Mouse (Mus musculus) G1E (cell line): ENCODE data around the gene Mau2. TPM values are rescaled to one million over a fixed set of nuclear protein-coding genes. Genes with fewer than 3 reads are reported as not detected.

ENCODE experiments used
- ATAC-seq: 2 replicates; pipeline ENCODE4 v1.8.0; 2016; ENCODE audit warnings: mild to moderate bottlenecking; ENCODE audit not compliant: insufficient number of reproducible peaks, poor library complexity, low FRiP score, severe bottlenecking; ENCODE audit errors: extremely low read depth
- DNase-seq: peaks from one replicate; pipeline ENCODE4 v3.0.0; 2012; ENCODE audit warnings: low spot score
- H3K27me3 ChIP-seq: 2 replicates; pipeline ENCODE4 v1.6.1; 2012; ENCODE audit warnings: mild to moderate bottlenecking, low read length, inconsistent platforms; ENCODE audit not compliant: insufficient read depth
- H3K36me3 ChIP-seq: replicated peaks from 2 replicates; pipeline ENCODE3; 2012; ENCODE audit warnings: mild to moderate bottlenecking, inconsistent platforms
- H3K4me1 ChIP-seq: 2 replicates; pipeline ENCODE4 v1.6.1; 2012; ENCODE audit warnings: low read depth, low read length, inconsistent platforms, mixed read lengths; ENCODE audit not compliant: insufficient read depth
- H3K4me3 ChIP-seq: 2 replicates; pipeline ENCODE4 v1.5.1; 2012; ENCODE audit warnings: low read depth, mild to moderate bottlenecking, inconsistent platforms, low read length, moderate library complexity, mixed read lengths
- H3K9me3 ChIP-seq: replicated peaks from 2 replicates; pipeline ENCODE4 v1.6.1; 2012; ENCODE audit warnings: inconsistent platforms
- CTCF ChIP-seq: IDR thresholded peaks from 2 replicates; pipeline ENCODE4 v1.5.1; 2012; ENCODE audit warnings: low read depth, low read length, inconsistent platforms, mixed read lengths
- GATA1 ChIP-seq: IDR thresholded peaks from 2 replicates; pipeline ENCODE4 v1.6.1; 2012; ENCODE audit warnings: borderline replicate concordance, low read length, inconsistent platforms, mixed read lengths
- GATA2 ChIP-seq: IDR thresholded peaks from 2 replicates; pipeline ENCODE4 v1.6.1; 2012; ENCODE audit warnings: low read depth, low read length, inconsistent platforms, borderline replicate concordance
- POLR2AphosphoS5 ChIP-seq: IDR thresholded peaks from 2 replicates; pipeline ENCODE4 v1.6.1; 2012; ENCODE audit warnings: low read depth, low read length, inconsistent platforms; ENCODE audit not compliant: insufficient replicate concordance
- TAL1 ChIP-seq: conservative IDR thresholded peaks from 2 replicates; pipeline ENCODE4 v1.6.1; 2012; ENCODE audit warnings: low read depth, low read length, inconsistent platforms, mixed read lengths
- polyA plus RNA-seq: library from polyadenylated mRNA; stranded (reverse); fragments of >175 nt; gene quantifications from 2 replicates; pipeline ENCODE4 v1.2.3, GENCODE M21; 2012
- total RNA-seq, 2 experiments: library from RNA; stranded (forward) in 1 of 2; stranded (reverse) in 1 of 2; fragments of 200-1000 nt in 1 of 2; fragments of >200 nt in 1 of 2; fragmentation: Nextera tagmentation in 1 of 2; gene quantifications; 2 replicates each; pipeline ENCODE4 v1.2.3; 2014 to 2017

Mau2 gene
- total and polyA plus RNA-seq, 3 experiments = 29.6 to 53.2 (median 35.4) TPM

DNA sequence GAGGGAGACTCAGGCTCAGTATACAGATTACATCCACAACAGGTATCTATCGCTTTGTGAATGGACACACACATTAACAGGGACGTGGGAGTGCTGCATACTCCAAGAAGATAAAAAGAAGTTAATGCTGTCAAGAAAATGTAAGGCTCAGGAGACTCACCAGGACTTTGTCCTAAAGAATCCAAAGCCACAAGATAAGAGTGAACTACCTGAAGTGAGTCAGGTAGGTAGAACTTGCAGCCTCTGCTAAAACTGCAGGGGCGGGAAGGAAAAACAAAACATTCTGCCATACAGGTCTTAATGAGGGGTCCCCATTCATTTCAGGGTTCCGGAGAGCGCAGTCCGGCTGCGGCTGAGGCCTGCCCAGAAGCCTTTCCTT is 69.5 kb downstream of the Mau2 start:
- H3K9me3 ChIP-seq = no peaks in the 10 kb centered on the region
- DNase-seq = no peak
- peaks cover 58% of the 10 kb centered on the region for H3K4me1 ChIP-seq
- no peaks in the 10 kb centered on the region for H3K27me3 ChIP-seq
- H3K4me3 ChIP-seq = peak overlapping the region; percentile 93
- peaks cover 61% of the 10 kb centered on the region for H3K36me3 ChIP-seq
- TF ChIP-seq POLR2AphosphoS5 (no peak), GATA2 (no peak), GATA1 (no peak), CTCF (no peak), TAL1 (no peak)
- no peak for ATAC-seq

DNA sequence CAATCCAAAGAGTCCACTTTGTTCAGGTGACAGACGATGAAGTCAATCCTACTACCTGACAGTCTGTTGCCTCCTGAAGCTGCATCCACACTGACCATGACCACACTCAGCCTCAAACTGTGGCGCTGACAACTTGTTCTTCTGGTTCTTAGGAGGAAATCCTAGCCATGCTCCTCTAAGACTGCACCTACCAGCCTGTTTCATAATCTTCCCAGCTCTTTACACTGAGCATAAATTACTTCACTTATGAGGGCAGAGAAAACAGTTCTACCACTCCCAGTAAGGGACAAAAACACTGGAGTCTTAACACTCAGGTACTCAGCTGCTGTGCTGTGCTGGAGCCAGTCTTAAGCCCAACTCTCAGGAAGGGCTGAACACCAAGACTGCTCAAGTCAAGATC is 71.7 kb downstream of the Mau2 start:
- peaks cover 74% of the 10 kb centered on the region for H3K4me1 ChIP-seq
- DNase-seq (no peak), ATAC-seq (no peak)
- H3K9me3 ChIP-seq = no peaks in the 10 kb centered on the region
- no peak overlapping the region for H3K4me3 ChIP-seq
- TF ChIP-seq GATA2 (no peak), CTCF (no peak), GATA1 (no peak), TAL1 (no peak), POLR2AphosphoS5 (no peak)
- no peaks in the 10 kb centered on the region for H3K27me3 ChIP-seq
- peaks cover 70% of the 10 kb centered on the region for H3K36me3 ChIP-seq

DNA sequence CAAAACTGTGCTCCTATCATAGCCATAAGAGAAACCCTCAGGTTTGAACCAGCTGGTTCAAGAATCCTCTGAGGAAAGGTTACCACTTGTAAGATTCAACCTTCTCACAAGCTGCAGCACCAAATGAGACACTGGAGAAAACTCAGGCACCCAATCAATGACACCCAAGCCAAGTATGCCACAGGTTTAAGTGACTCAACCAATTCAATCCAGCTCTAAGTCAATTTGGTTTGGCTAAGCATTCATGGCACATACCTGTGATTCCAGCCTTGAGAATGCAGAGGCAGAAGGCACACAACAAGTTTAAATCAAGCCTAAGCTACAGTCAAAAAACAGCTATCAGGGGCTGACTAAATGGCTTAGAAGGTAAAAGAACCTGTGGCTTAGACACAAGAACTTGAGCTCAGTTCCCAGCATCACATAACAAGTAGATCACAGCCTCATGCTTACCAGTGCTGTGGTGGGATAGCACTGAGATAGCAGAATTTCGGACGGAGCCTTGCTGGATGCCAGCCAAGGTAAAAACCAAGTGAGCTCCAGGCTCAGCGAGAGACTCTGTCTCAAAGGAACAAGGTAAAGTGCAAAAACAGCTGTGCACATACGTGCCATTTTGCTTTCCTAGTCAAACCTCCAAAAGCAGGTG is 75.1 kb downstream of the Mau2 start:
- Histone ChIP-seq H3K27me3 (no peaks in the 10 kb centered on the region), H3K4me1 (peaks cover 61% of the 10 kb centered on the region), H3K36me3 (peaks cover 93% of the 10 kb centered on the region), H3K4me3 (no peak overlapping the region), H3K9me3 (no peaks in the 10 kb centered on the region)
- TF ChIP-seq TAL1 = no peak
- no peak for TF ChIP-seq GATA1
- no peak for TF ChIP-seq GATA2
- TF ChIP-seq POLR2AphosphoS5 = no peak
- TF ChIP-seq CTCF = no peak
- no peak for ATAC-seq
- DNase-seq = no peak

Other genes with a start within 250 kb of the Mau2 start
Only the 20 nearest of the 21 such genes appear.
- 60.0 and 61.2 TPM in 2 replicates for gene Gmip, start 234.1 kb downstream of the Mau2 start, total RNA-seq (2014; fragmentation: Nextera tagmentation)
- 45.2 and 48.0 TPM in 2 replicates for gene Gmip, start 234.1 kb downstream of the Mau2 start, total RNA-seq (2017)
- gene Gmip, start 234.1 kb downstream of the Mau2 start, polyA plus RNA-seq = 53.2 and 85.2 TPM in 2 replicates
- gene Lpar2, start 220.3 kb downstream of the Mau2 start, total RNA-seq (2014; fragmentation: Nextera tagmentation) = 2.5 and 4.3 TPM in 2 replicates
- gene Lpar2, start 220.3 kb downstream of the Mau2 start, total RNA-seq (2017) = 1.5 and 1.8 TPM in 2 replicates
- 0.65 and 0.69 TPM in 2 replicates for gene Lpar2, start 220.3 kb downstream of the Mau2 start, polyA plus RNA-seq
- 2.0 and 2.2 TPM in 2 replicates for gene Pbx4, start 210.2 kb downstream of the Mau2 start, total RNA-seq (2014; fragmentation: Nextera tagmentation)
- gene Pbx4, start 210.2 kb downstream of the Mau2 start, total RNA-seq (2017) = 3.7 and 4.4 TPM in 2 replicates
- 2.0 and 2.8 TPM in 2 replicates for gene Pbx4, start 210.2 kb downstream of the Mau2 start, polyA plus RNA-seq
- gene Cilp2, start 155.0 kb downstream of the Mau2 start, total RNA-seq (2014; fragmentation: Nextera tagmentation) = not detected in 2 replicates
- gene Cilp2, start 155.0 kb downstream of the Mau2 start, total RNA-seq (2017) = under 0.01 TPM in 1 of 2 replicates, not detected in the other
- gene Cilp2, start 155.0 kb downstream of the Mau2 start, polyA plus RNA-seq = 0.01 and 0.03 TPM in 2 replicates
- not detected in 2 replicates for gene Tssk6, start 140.6 kb downstream of the Mau2 start, total RNA-seq (2014; fragmentation: Nextera tagmentation)
- gene Tssk6, start 140.6 kb downstream of the Mau2 start, total RNA-seq (2017) = 0.22 TPM in 1 of 2 replicates, not detected in the other
- gene Tssk6, start 140.6 kb downstream of the Mau2 start, polyA plus RNA-seq = 0.12 and 0.15 TPM in 2 replicates
- 64.6 and 85.0 TPM in 2 replicates for gene Ndufa13, start 140.2 kb downstream of the Mau2 start, total RNA-seq (2014; fragmentation: Nextera tagmentation)
- gene Ndufa13, start 140.2 kb downstream of the Mau2 start, total RNA-seq (2017) = 111 and 124 TPM in 2 replicates
- gene Ndufa13, start 140.2 kb downstream of the Mau2 start, polyA plus RNA-seq = 119 and 158 TPM in 2 replicates
- gene Yjefn3, start 140.0 kb downstream of the Mau2 start, total RNA-seq (2014; fragmentation: Nextera tagmentation) = 7.3 TPM in 1 of 2 replicates, not detected in the other
- 2.1 TPM in 2 replicates for gene Yjefn3, start 140.0 kb downstream of the Mau2 start, total RNA-seq (2017)
- 1.8 and 2.3 TPM in 2 replicates for gene Yjefn3, start 140.0 kb downstream of the Mau2 start, polyA plus RNA-seq
- gene Gatad2a, start 46.4 kb downstream of the Mau2 start, total RNA-seq (2014; fragmentation: Nextera tagmentation) = 99.3 and 101 TPM in 2 replicates
- 44.4 and 52.2 TPM in 2 replicates for gene Gatad2a, start 46.4 kb downstream of the Mau2 start, total RNA-seq (2017)
- 104 and 139 TPM in 2 replicates for gene Gatad2a, start 46.4 kb downstream of the Mau2 start, polyA plus RNA-seq
- gene Sugp1, start 79 bp upstream of the Mau2 start, total RNA-seq (2014; fragmentation: Nextera tagmentation) = 17.9 and 43.3 TPM in 2 replicates
- gene Sugp1, start 79 bp upstream of the Mau2 start, total RNA-seq (2017) = 33.1 and 36.0 TPM in 2 replicates
- 44.9 and 52.9 TPM in 2 replicates for gene Sugp1, start 79 bp upstream of the Mau2 start, polyA plus RNA-seq
- gene Tm6sf2, start 30.2 kb upstream of the Mau2 start, total RNA-seq (2014; fragmentation: Nextera tagmentation) = not detected in 2 replicates
- gene Tm6sf2, start 30.2 kb upstream of the Mau2 start, total RNA-seq (2017) = 0.38 and 1.1 TPM in 2 replicates
- gene Tm6sf2, start 30.2 kb upstream of the Mau2 start, polyA plus RNA-seq = 0.07 and 0.23 TPM in 2 replicates
- not detected in 2 replicates for gene Hapln4, start 40.7 kb upstream of the Mau2 start, total RNA-seq (2014; fragmentation: Nextera tagmentation)
- 0.05 TPM in 1 of 2 replicates, not detected in the other for gene Hapln4, start 40.7 kb upstream of the Mau2 start, total RNA-seq (2017)
- gene Hapln4, start 40.7 kb upstream of the Mau2 start, polyA plus RNA-seq = not detected in 2 replicates
- gene Ncan, start 78.1 kb upstream of the Mau2 start, total RNA-seq (2014; fragmentation: Nextera tagmentation) = not detected in 2 replicates
- 0.05 TPM in 1 of 2 replicates, not detected in the other for gene Ncan, start 78.1 kb upstream of the Mau2 start, total RNA-seq (2017)
- gene Ncan, start 78.1 kb upstream of the Mau2 start, polyA plus RNA-seq = not detected in 2 replicates
- gene Nr2c2ap, start 88.6 kb upstream of the Mau2 start, total RNA-seq (2014; fragmentation: Nextera tagmentation) = 10.6 and 12.0 TPM in 2 replicates
- gene Nr2c2ap, start 88.6 kb upstream of the Mau2 start, total RNA-seq (2017) = 6.7 and 8.5 TPM in 2 replicates
- 12.0 and 19.4 TPM in 2 replicates for gene Nr2c2ap, start 88.6 kb upstream of the Mau2 start, polyA plus RNA-seq
- gene Rfxank, start 96.4 kb upstream of the Mau2 start, total RNA-seq (2014; fragmentation: Nextera tagmentation) = 11.9 and 12.6 TPM in 2 replicates
- 7.2 and 13.2 TPM in 2 replicates for gene Rfxank, start 96.4 kb upstream of the Mau2 start, total RNA-seq (2017)
- gene Rfxank, start 96.4 kb upstream of the Mau2 start, polyA plus RNA-seq = 4.9 and 6.0 TPM in 2 replicates
- 65.0 and 73.8 TPM in 2 replicates for gene Borcs8, start 96.8 kb upstream of the Mau2 start, total RNA-seq (2014; fragmentation: Nextera tagmentation)
- gene Borcs8, start 96.8 kb upstream of the Mau2 start, total RNA-seq (2017) = 82.4 and 114 TPM in 2 replicates
- 24.7 and 42.9 TPM in 2 replicates for gene Borcs8, start 96.8 kb upstream of the Mau2 start, polyA plus RNA-seq
- gene Mef2b, start 97.0 kb upstream of the Mau2 start, total RNA-seq (2014; fragmentation: Nextera tagmentation) = 2.1 and 4.4 TPM in 2 replicates
- 0.17 and 0.55 TPM in 2 replicates for gene Mef2b, start 97.0 kb upstream of the Mau2 start, total RNA-seq (2017)
- gene Mef2b, start 97.0 kb upstream of the Mau2 start, polyA plus RNA-seq = 2.3 and 3.1 TPM in 2 replicates
- gene Tmem161a, start 129.6 kb upstream of the Mau2 start, total RNA-seq (2014; fragmentation: Nextera tagmentation) = 15.3 and 22.0 TPM in 2 replicates
- 15.8 and 22.0 TPM in 2 replicates for gene Tmem161a, start 129.6 kb upstream of the Mau2 start, total RNA-seq (2017)
- 119 and 145 TPM in 2 replicates for gene Tmem161a, start 129.6 kb upstream of the Mau2 start, polyA plus RNA-seq
- 18.8 and 19.3 TPM in 2 replicates for gene Slc25a42, start 169.6 kb upstream of the Mau2 start, total RNA-seq (2014; fragmentation: Nextera tagmentation)
- gene Slc25a42, start 169.6 kb upstream of the Mau2 start, total RNA-seq (2017) = 5.1 and 5.3 TPM in 2 replicates
- gene Slc25a42, start 169.6 kb upstream of the Mau2 start, polyA plus RNA-seq = 9.7 and 12.1 TPM in 2 replicates
- gene Sugp2, start 191.5 kb upstream of the Mau2 start, total RNA-seq (2014; fragmentation: Nextera tagmentation) = 16.5 and 32.5 TPM in 2 replicates
- gene Sugp2, start 191.5 kb upstream of the Mau2 start, total RNA-seq (2017) = 22.7 and 27.8 TPM in 2 replicates
- gene Sugp2, start 191.5 kb upstream of the Mau2 start, polyA plus RNA-seq = 26.5 and 30.9 TPM in 2 replicates
- gene Armc6, start 191.7 kb upstream of the Mau2 start, total RNA-seq (2014; fragmentation: Nextera tagmentation) = 7.7 and 9.3 TPM in 2 replicates
- gene Armc6, start 191.7 kb upstream of the Mau2 start, total RNA-seq (2017) = 12.5 and 13.9 TPM in 2 replicates
- gene Armc6, start 191.7 kb upstream of the Mau2 start, polyA plus RNA-seq = 13.7 and 15.2 TPM in 2 replicates